Mouse (Mus musculus): ENCODE data around the gene Chmp2a.

DNA sequence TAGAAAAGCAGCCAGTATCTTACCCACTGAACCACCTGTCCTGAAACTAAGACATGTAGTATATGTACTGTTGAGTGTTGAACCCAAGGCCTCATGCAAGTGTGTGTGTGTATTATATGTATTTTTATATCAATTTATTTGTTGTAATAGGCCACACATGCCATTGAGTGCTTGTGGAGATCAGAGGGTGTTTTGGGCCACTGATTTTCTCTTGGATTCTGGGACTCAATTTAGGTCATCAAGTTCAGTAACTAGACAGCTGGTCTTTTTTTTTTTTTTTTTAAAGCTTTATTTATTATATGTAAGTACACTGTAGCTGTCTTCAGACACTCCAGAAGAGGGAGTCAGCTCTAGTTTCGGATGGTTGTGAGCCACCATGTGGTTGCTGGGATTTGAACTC lies 19.4 kb downstream of the Chmp2a start:
- TF ChIP-seq CTCF (IDR thresholded peaks at IDR 0.05; ENCODE audit: low read depth, low read length) = no peak
- TF ChIP-seq POLR2A (IDR thresholded peaks at IDR 0.05; ENCODE audit: insufficient read depth, low read length) = no peak
